29 mouse cellular contexts compared by ENCODE assay signal in the genomic region with DNA sequence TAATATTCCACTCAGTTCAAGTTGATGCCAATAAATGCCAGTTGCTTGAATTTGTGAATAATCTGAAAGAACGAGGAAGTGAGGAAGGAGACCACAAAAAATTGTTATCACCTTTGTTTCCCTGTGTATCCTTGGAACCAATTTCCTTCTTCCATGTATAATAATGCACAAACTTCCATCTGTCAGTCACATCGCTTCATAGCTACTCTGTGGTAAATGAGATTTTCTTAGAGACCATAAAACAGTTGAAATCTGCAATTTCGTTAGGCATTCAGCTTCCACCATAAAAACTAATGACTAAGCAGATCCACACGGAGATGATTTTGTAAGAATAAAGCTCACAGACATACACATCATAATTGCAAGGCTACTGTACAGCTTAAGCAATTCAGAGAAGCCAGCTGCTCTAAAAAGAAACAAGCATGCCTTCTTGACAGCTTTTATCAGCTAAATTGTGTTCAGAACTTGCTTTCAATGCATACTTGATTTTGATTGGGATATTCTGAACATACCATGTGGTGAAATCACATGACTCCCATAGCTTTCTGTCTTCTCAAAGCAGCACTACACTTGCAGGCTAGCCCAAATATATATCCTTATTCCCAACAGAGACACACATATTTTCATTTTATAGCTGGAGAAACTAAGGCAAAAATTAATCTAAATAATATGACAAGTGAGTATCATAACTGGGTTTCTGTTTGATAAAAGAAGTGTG.
DNase-seq lines count a peak whose midpoint lies in the region; ATAC-seq and TF ChIP-seq lines count a peak whose summit lies in the region.
"Had no signal": no experiment of that assay in that cellular context is flagged by ENCODE, and none has a peak within 500 bp of the region (broad histone marks: within the 10 kb centered on the region; RNA-seq: fewer than 3 reads in every experiment).

No protein-coding gene starts in this region.

- no peaks in the 10 kb centered on the region for H3K9me3 ChIP-seq in forebrain, postnatal 0 days (ENCODE audit: low read length)
- H3K9me3 ChIP-seq: limb, embryonic 12.5 days; neural tube, embryonic 12.5 days had no signal

- peak; percentile 38 for ATAC-seq in frontal cortex, adult (ENCODE audit: low TSS enrichment)
- peak; percentile 87 for ATAC-seq in forebrain, postnatal 0 days
- ATAC-seq: inflammation-experienced regulatory T-cells, adult 6 months; midbrain, embryonic 16.5 days had no signal

- H3K27me3 ChIP-seq in forebrain, postnatal 0 days (ENCODE audit: insufficient read depth, low read length), result no peaks in the 10 kb centered on the region
- H3K27me3 ChIP-seq: heart, embryonic 12.5 days; limb, embryonic 12.5 days; liver, embryonic 15.5 days; neural tube, embryonic 12.5 days had no signal

- no peak for TF ChIP-seq POLR2A in brain, embryonic 14.5 days (IDR thresholded peaks at IDR 0.05; ENCODE audit: borderline replicate concordance, extremely low read depth, insufficient read depth, insufficient read length, poor library complexity, severe bottlenecking)

- H3K27ac ChIP-seq in forebrain, postnatal 0 days (ENCODE audit: low read depth, low read length), result no peak overlapping the region
- H3K27ac ChIP-seq: gastrocnemius, adult 2 months; heart, adult 2 months; hindbrain, embryonic 14.5 days; limb, embryonic 12.5 days; liver, embryonic 15.5 days; neural tube, embryonic 12.5 days had no signal

- TF ChIP-seq CTCF in brain, embryonic 14.5 days (IDR thresholded peaks at IDR 0.05; ENCODE audit: borderline replicate concordance, extremely low read depth, insufficient read depth, insufficient read length), result no peak
- TF ChIP-seq CTCF in forebrain, postnatal 0 days (IDR thresholded peaks at IDR 0.05; ENCODE audit: low read depth), result no peak

- no peak for DNase-seq in frontal cortex, postnatal 25 days (ENCODE audit: low spot score in 2 of 2)
- peak; percentile 5 for DNase-seq in layer of hippocampus, adult 9-10 months (ENCODE audit: low spot score)
- DNase-seq in layer of hippocampus, postnatal 25 days (ENCODE audit: extremely low spot score in 1 of 2, low spot score in 1 of 2), result no peak
- DNase-seq in brain, embryonic 14.5 days (ENCODE audit: low read depth), result peak; percentile 72
- peak; percentile 42 for DNase-seq in forebrain, postnatal 0 days
- no peak for DNase-seq in kidney, postnatal 4 days
- no peak for DNase-seq in B cell, adult 2 months
- DNase-seq: adrenal gland, postnatal 36 days; cerebellum, adult 11 months; cerebellum, adult 9-10 months; cerebellum, postnatal 36 days; gastrocnemius, adult 2 months; gastrocnemius, postnatal 36 days; heart, adult 2 months; heart, postnatal 4 days; kidney, adult 11 months; kidney, postnatal 25 days; lung, embryonic 14.5 days; lung, postnatal 14 days; retina, postnatal 1 day; right cerebral cortex, postnatal 14 days had no signal

- WGBS in forebrain, postnatal 0 days, result 32% methylated on average over 4 of the region's 4 CpGs

- no peaks in the 10 kb centered on the region for H3K36me3 ChIP-seq in forebrain, postnatal 0 days (ENCODE audit: insufficient read depth)
- H3K36me3 ChIP-seq: heart, embryonic 12.5 days; limb, embryonic 12.5 days; liver, embryonic 15.5 days; neural tube, embryonic 12.5 days had no signal

- no peak overlapping the region for H3K4me3 ChIP-seq in forebrain, postnatal 0 days (ENCODE audit: low read depth, low read length)
- H3K4me3 ChIP-seq: gastrocnemius, adult 2 months; heart, adult 2 months; heart, embryonic 12.5 days; limb, embryonic 12.5 days; liver, embryonic 15.5 days; neural tube, embryonic 12.5 days had no signal

- H3K4me2 ChIP-seq in forebrain, postnatal 0 days (ENCODE audit: low read depth), result no peak overlapping the region
- H3K4me2 ChIP-seq: heart, embryonic 12.5 days; hindbrain, embryonic 14.5 days; limb, embryonic 12.5 days; liver, embryonic 15.5 days; lung, embryonic 14.5 days; neural tube, embryonic 12.5 days had no signal

- H3K9ac ChIP-seq in forebrain, postnatal 0 days, result no peak overlapping the region
- H3K9ac ChIP-seq: heart, embryonic 12.5 days; hindbrain, embryonic 14.5 days; limb, embryonic 12.5 days; liver, embryonic 15.5 days; lung, embryonic 14.5 days; neural tube, embryonic 12.5 days had no signal

- no peaks in the 10 kb centered on the region for H3K4me1 ChIP-seq in forebrain, postnatal 0 days (ENCODE audit: insufficient read depth)
- H3K4me1 ChIP-seq: heart, embryonic 12.5 days; liver, embryonic 15.5 days; neural tube, embryonic 12.5 days had no signal

Comparison
In these comparisons a context has a peak if more than half of its experiments do, and no peak if none do; other contexts are left out.
1. DNase-seq: peak in layer of hippocampus, adult 9-10 months (single experiment), brain, embryonic 14.5 days (single experiment) and forebrain, postnatal 0 days (single experiment); none in frontal cortex, postnatal 25 days (0 of 2), layer of hippocampus, postnatal 25 days (0 of 2), kidney, postnatal 4 days (0 of 2) and B cell, adult 2 months (0 of 2).